Mouse (Mus musculus) intestine, embryonic 15.5 days (tissue): ENCODE results near the gene Slc4a7. TPM values are rescaled to one million over a fixed set of nuclear protein-coding genes. Genes with fewer than 3 reads are reported as not detected.
"Not testable (repeated sequence)": the region's sequence is repeated elsewhere in the genome, so short reads cannot be mapped to it uniquely, and the experiment has no call there.

Experiments used
- ATAC-seq: fragments of 200-750 bp; cut with Nextera tagmentation; 2 replicates; pipeline ENCODE4 v1.8.0; 2017; ENCODE audit warnings: moderate TSS enrichment, moderate library complexity
- H3K27ac ChIP-seq: fragments of 300-500 bp; sonication (generic); 2 replicates; pipeline ENCODE4 v1.5.1; 2015; ENCODE audit warnings: mild to moderate bottlenecking, inconsistent platforms
- H3K27me3 ChIP-seq: fragments of 300-500 bp; sonication (generic); replicated peaks from 2 replicates; pipeline ENCODE4 v1.6.1; 2015; ENCODE audit warnings: inconsistent platforms
- H3K36me3 ChIP-seq: fragments of 300-500 bp; sonication (generic); 2 replicates; pipeline ENCODE4 v1.6.1; 2015; ENCODE audit warnings: inconsistent platforms
- H3K4me1 ChIP-seq: fragments of 300-500 bp; sonication (generic); replicated peaks from 2 replicates; pipeline ENCODE4 v1.6.1; 2015; ENCODE audit warnings: inconsistent platforms
- H3K4me2 ChIP-seq: fragments of 300-500 bp; sonication (generic); replicated peaks from 2 replicates; pipeline ENCODE4 v1.6.1; 2015; ENCODE audit warnings: mild to moderate bottlenecking, inconsistent platforms
- H3K4me3 ChIP-seq: fragments of 300-500 bp; sonication (generic); replicated peaks from 2 replicates; pipeline ENCODE4 v1.5.1; 2015; ENCODE audit warnings: inconsistent platforms
- H3K9ac ChIP-seq: fragments of 300-500 bp; sonication (generic); 2 replicates; pipeline ENCODE4 v1.6.1; 2015; ENCODE audit warnings: inconsistent platforms
- H3K9me3 ChIP-seq: fragments of 300-500 bp; sonication (generic); 2 replicates; pipeline ENCODE4 v1.6.1; 2016; ENCODE audit warnings: inconsistent platforms
- WGBS: fragments of 180-500 bp; shearing (Covaris S2); methylation state at CpG from one replicate; pipeline ENCODE4 v1.1.7; 2015; 5-methylcytosine and 5-hydroxymethylcytosine counted together
- polyA plus RNA-seq: library from polyadenylated mRNA; unstranded; fragments of >200 nt; fragmentation: Nextera tagmentation; extraction: Ambion mirVana; gene quantifications from 2 replicates; pipeline ENCODE4 v1.2.1, GENCODE M21; 2015

Gene Slc4a7
- polyA plus RNA-seq, 1 experiment from 2014 or later = 19.7 TPM

DNA sequence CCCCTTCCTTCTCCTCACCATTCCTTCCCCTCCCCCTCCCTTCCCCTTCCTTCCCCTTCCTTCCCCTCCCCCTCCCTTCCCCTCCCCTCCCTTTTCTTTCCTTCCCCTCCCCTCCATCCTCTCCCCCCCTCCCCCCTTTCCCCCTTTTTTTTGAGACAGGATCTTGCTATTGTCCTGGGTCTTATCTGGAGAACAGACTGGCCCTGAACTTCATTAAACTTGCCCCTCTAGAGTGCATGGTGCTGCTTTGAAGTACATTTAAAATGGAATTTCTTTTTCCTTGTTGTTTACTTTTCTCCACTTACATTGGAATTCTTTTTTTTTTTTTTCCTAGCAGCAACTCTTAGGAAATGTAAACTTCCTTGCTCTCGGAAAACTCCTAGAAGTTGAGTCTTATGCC, 6.9 kb downstream of the Slc4a7 start:
- Histone ChIP-seq H3K9me3 (no peaks in the 10 kb centered on the region), H3K36me3 (no peaks in the 10 kb centered on the region), H3K27ac (no peak overlapping the region), H3K4me2 (no peak overlapping the region), H3K27me3 (no peaks in the 10 kb centered on the region), H3K4me3 (no peak overlapping the region), H3K9ac (no peak overlapping the region), H3K4me1 (no peaks in the 10 kb centered on the region; the same call in 1 of the 2 replicates)
- 64% methylated on average over 1 of the region's 1 CpGs for WGBS
- ATAC-seq = no peak

DNA sequence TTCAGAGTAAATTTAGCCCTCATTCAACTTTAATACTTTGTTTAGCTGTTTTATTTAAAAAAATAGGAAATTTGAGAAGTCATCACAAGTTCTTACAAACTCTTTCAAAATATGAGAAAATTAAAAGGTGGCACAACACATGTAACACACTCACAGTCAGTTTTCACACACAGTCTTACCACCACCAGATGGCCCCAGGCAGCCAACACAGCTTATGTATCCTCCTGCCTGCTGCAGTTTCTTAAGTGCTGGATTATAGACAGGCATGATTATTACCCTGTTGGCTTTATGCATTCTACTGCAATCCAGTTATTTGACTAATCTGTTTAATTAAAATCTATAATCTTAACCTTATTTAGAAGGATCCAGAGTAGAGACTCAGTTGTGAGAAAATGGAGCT, 12.1 kb downstream of the Slc4a7 start:
- no peaks in the 10 kb centered on the region for H3K27me3 ChIP-seq
- H3K27ac ChIP-seq = no peak overlapping the region
- no peak overlapping the region for H3K4me2 ChIP-seq
- no peaks in the 10 kb centered on the region for H3K4me1 ChIP-seq
- no peak overlapping the region for H3K9ac ChIP-seq
- no peak for ATAC-seq
- no peaks in the 10 kb centered on the region for H3K9me3 ChIP-seq
- no peak overlapping the region for H3K4me3 ChIP-seq
- H3K36me3 ChIP-seq = no peaks in the 10 kb centered on the region

DNA sequence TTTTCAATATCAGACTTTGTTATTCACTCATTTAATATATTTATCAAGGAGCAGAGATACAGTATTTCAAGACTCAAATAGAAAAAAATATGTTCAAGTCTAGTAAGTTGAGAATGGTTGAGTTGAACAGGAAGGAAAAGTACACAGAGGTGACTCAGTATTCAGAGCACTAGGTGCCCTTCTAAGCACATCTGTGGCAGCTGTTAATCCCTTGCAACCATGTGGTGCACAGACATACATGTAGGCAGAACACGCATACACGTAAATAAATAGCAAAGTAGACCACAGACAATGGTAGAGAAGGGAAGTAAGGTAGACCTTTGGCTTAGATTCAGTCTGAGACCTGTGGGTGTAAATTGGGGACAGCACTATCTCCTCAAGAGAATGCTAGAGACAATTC, 13.7 kb downstream of the Slc4a7 start:
- H3K4me1 ChIP-seq = no peaks in the 10 kb centered on the region
- no peaks in the 10 kb centered on the region for H3K9me3 ChIP-seq
- WGBS = 95% methylated on average over 2 of the region's 2 CpGs
- no peaks in the 10 kb centered on the region for H3K36me3 ChIP-seq
- H3K27ac ChIP-seq = no peak overlapping the region
- no peak overlapping the region for H3K4me2 ChIP-seq
- H3K27me3 ChIP-seq = no peaks in the 10 kb centered on the region
- ATAC-seq = no peak
- no peak overlapping the region for H3K9ac ChIP-seq
- no peak overlapping the region for H3K4me3 ChIP-seq

DNA sequence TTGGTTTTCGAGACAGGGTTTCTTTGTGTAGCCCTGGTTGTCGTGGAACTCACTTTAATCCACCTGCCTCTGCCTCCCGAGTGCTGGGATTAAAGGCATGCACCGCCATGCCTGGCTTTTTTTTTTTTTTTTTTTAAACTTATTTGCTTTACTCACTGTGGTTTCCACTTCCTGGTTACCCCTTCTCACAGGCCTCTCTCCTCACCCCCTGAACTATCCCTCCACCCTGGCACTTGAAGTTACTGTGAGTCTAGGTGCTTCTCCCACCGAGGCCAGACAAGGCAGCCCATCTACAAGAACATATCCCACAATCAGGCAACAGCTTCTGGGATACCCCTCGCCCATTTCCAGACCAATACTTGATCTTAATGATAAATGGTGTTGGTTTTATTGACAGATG, 14.8 kb downstream of the Slc4a7 start:
- Histone ChIP-seq H3K27me3 (no peaks in the 10 kb centered on the region), H3K4me1 (no peaks in the 10 kb centered on the region), H3K4me3 (no peak overlapping the region), H3K9me3 (no peaks in the 10 kb centered on the region), H3K4me2 (no peak overlapping the region), H3K27ac (no peak overlapping the region), H3K9ac (no peak overlapping the region), H3K36me3 (no peaks in the 10 kb centered on the region)
- ATAC-seq = no peak
- WGBS = 81% methylated on average over 6 of the region's 6 CpGs

DNA sequence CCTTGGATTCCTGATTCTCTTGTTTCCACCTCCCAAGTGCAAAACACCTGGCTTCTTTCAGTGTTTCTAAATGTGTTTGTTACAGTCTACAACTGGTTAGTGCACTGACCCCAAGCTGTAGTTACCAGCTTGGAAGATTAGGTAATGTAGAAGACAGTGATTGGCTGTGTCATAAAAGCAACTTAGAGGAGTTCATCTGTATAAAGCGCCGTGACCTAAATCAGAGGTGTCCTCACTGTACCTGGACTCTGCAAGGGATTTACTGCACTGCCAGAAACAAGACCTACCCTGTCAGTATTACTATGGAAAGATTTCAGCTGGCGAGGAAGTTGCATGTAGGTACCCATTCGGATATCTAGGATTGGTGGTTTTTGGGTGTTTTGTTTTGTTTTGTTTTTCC, 16.5 kb downstream of the Slc4a7 start:
- Histone ChIP-seq H3K4me3 (no peak overlapping the region), H3K27ac (no peak overlapping the region), H3K9me3 (no peaks in the 10 kb centered on the region), H3K27me3 (no peaks in the 10 kb centered on the region), H3K4me1 (no peaks in the 10 kb centered on the region), H3K9ac (no peak overlapping the region), H3K36me3 (no peaks in the 10 kb centered on the region), H3K4me2 (no peak overlapping the region)
- 85% methylated on average over 4 of the region's 4 CpGs for WGBS
- ATAC-seq = no peak

DNA sequence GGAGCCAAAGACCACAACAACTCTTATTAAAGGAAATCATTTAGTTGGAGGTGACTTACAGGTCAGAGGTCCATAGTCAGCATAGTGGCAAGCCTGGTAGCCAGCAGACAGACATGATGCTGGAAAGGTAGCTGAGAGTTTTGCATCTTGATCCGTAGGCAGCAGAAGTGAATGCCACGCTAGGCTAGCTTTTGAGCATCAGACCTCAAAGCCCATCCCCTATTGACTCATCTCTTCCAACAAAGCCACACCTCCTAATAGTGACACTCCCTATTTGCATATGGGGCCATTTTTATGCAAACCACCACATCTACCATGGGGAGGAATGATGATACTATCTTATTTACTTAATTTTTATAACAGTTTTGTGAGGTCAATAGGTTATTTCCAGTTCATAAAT, 79.1 kb downstream of the Slc4a7 start:
- no peak overlapping the region for H3K27ac ChIP-seq
- H3K4me2 ChIP-seq = no peak overlapping the region
- 93% methylated on average over 2 of the region's 2 CpGs for WGBS
- no peaks in the 10 kb centered on the region for H3K4me1 ChIP-seq
- peaks cover 10% of the 10 kb centered on the region for H3K36me3 ChIP-seq
- no peaks in the 10 kb centered on the region for H3K27me3 ChIP-seq
- no peak for ATAC-seq
- H3K9me3 ChIP-seq = no peaks in the 10 kb centered on the region
- H3K9ac ChIP-seq = no peak overlapping the region
- no peak overlapping the region for H3K4me3 ChIP-seq

DNA sequence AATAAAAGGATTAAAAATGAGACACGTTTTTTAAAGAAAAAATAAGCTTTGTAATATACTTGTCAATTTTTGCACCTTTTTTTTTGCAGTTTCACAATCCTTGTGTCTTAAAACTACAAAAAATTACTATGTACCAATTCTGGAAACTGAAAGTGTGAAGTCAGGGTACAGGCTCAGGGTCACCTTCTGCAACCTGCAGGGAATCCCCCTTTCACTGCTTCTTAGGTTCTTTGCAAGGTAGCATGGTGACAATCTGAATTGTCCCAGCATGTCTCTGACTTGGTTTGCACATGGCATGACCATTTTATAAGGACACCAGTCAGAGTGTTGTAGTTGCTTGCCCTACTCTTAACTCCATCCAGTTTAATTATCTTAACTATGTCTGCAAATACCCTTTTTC, 82.1 kb downstream of the Slc4a7 start:
- H3K4me1 ChIP-seq = no peaks in the 10 kb centered on the region
- H3K9ac ChIP-seq = no peak overlapping the region
- no peak overlapping the region for H3K4me3 ChIP-seq
- H3K36me3 ChIP-seq = peaks cover 15% of the 10 kb centered on the region
- no peaks in the 10 kb centered on the region for H3K9me3 ChIP-seq
- H3K27me3 ChIP-seq = no peaks in the 10 kb centered on the region
- H3K27ac ChIP-seq = no peak overlapping the region
- 91% methylated on average over 1 of the region's 1 CpGs for WGBS
- ATAC-seq = no peak
- no peak overlapping the region for H3K4me2 ChIP-seq

DNA sequence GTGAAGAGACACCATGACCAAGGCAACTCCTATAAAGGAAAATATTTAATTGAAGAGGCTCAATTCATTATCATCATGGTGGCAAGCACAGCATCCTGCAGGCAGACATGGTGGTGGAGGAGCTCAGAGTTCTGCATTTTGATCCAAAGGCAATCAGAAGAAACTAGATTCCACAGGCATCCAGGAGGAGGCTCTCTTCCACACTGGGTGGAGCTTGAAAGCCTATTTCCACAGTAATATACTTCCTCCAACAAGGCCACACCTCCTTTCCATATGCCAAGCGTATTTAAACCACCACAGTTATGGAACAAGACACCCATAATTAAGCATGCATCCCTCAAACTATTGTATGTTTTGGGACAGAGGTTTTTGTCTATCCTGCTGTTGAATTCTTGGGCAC, 84.9 kb downstream of the Slc4a7 start:
- Histone ChIP-seq H3K4me3 (no peak overlapping the region), H3K27me3 (no peaks in the 10 kb centered on the region), H3K27ac (no peak overlapping the region), H3K9me3 (no peaks in the 10 kb centered on the region), H3K9ac (no peak overlapping the region), H3K4me1 (no peaks in the 10 kb centered on the region), H3K4me2 (no peak overlapping the region), H3K36me3 (peaks cover 8% of the 10 kb centered on the region)
- whole genome bisulfite sequencing = 93% methylated on average over 1 of the region's 1 CpGs
- no peak for ATAC-seq

DNA sequence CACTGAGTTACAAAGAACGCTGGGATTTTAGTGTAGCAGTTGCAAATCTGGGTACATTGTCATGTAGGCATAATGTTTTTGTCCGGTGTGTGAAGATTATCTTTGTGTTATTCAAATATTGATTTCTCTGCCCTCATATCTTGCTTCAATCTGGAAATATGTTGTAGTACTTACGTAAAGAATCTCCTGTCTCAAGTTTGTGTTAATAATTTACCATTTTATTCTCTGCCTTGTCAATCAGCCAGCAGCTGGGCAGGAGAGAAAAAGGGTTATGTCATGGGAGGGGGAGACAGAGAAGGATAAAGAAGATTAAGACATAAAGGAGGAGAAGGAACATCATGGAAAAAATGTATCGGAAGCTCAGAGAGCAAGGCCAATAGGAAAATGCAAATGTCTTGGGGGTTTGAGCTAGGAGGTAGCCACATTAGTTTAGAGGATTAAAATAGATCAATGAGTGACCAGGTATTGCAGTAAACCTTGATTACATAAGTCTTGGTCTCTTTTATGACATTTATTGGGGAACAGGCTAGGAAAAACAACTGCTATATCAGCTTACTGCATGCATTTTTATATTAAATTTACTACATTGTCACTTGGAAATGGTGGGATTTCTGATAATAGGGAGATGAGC, 87.9 kb downstream of the Slc4a7 start:
- Histone ChIP-seq H3K4me2 (no peak overlapping the region), H3K4me1 (no peaks in the 10 kb centered on the region), H3K27me3 (no peaks in the 10 kb centered on the region), H3K36me3 (peaks cover 8% of the 10 kb centered on the region), H3K27ac (no peak overlapping the region), H3K4me3 (no peak overlapping the region), H3K9ac (no peak overlapping the region), H3K9me3 (no peaks in the 10 kb centered on the region)
- ATAC-seq = no peak; the same call in 1 of the 2 replicates
- WGBS = 78% methylated on average over 4 of the region's 4 CpGs

DNA sequence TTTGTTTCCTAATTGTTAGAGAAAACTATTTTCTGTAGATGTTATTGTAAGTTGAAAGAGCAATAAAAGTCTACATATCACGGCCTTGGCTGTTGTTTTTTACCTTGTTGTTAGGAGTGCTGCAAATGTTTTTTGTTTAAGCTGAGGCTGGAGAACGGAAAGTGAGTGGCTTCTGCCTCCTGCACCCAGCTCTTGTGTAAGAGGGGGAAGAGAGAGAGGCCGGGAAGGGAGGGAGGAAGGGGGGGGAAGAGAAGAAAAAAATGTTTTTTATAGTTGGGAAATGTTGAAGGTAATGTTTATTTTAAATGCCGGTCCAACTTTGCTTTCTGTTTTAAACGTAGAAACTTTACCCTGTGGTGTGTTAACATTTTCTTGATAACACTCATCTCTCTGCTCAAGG, 97.8 kb downstream of the Slc4a7 start:
- no peak overlapping the region for H3K4me3 ChIP-seq
- no peak overlapping the region for H3K27ac ChIP-seq
- 0 out of 2 replicates have a peak, but pooled peaks cover 5% of the 10 kb centered on the region for H3K4me1 ChIP-seq
- no peak overlapping the region for H3K4me2 ChIP-seq
- no peak overlapping the region for H3K9ac ChIP-seq
- no peak for ATAC-seq
- no peaks in the 10 kb centered on the region for H3K9me3 ChIP-seq
- no peaks in the 10 kb centered on the region for H3K27me3 ChIP-seq
- no peaks in the 10 kb centered on the region for H3K36me3 ChIP-seq
- 64% methylated on average over 5 of the region's 5 CpGs for WGBS

DNA sequence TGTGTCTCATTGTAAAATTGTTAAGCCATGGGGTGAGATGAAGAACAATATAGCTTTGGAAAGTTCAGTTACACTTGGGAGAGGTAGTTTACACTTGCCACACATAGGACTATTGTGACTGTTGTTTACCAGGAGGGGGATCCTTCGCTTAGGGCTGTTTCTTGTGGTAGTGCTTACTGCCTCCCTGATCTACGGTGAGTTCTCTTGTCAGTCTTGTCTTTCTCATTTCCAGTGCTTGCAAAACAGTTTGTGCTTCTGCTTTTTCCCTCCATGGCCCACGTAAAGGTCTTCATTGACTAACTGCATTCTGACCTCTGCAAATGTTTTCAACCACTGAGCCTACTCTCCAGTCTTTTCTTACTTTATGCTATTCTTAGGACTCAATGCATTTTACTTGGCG, 98.3 kb downstream of the Slc4a7 start:
- no peaks in the 10 kb centered on the region for H3K27me3 ChIP-seq
- ATAC-seq = no peak
- H3K4me1 ChIP-seq = 0 out of 2 replicates have a peak, but pooled peaks cover 5% of the 10 kb centered on the region
- no peak overlapping the region for H3K27ac ChIP-seq
- H3K4me3 ChIP-seq = no peak overlapping the region
- no peaks in the 10 kb centered on the region for H3K36me3 ChIP-seq
- H3K9ac ChIP-seq = no peak overlapping the region
- no peak overlapping the region for H3K4me2 ChIP-seq
- WGBS = 91% methylated on average over 4 of the region's 4 CpGs
- no peaks in the 10 kb centered on the region for H3K9me3 ChIP-seq

DNA sequence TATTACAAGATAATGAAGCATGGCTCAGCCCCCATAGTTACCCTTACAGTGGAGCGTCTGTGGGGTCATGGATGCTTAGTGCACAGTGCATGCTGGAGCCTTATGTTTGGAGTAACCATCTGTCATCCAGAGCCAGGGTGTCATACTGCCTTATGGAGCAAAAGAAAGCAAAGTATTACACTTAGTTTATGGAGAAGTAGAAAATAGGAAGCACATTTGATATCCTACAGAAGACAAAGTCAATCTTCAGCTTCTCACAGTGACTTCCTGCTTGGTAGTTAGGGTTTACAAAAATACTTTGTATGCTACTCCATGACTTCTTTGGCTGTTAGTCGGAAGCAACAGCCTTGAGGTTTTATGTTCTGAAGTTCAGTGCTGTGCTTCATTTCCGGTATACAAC, 98.7 kb downstream of the Slc4a7 start:
- Histone ChIP-seq H3K9ac (no peak overlapping the region), H3K27me3 (no peaks in the 10 kb centered on the region), H3K4me3 (no peak overlapping the region), H3K4me1 (0 out of 2 replicates have a peak, but pooled peaks cover 5% of the 10 kb centered on the region), H3K27ac (no peak overlapping the region), H3K4me2 (no peak overlapping the region), H3K9me3 (no peaks in the 10 kb centered on the region), H3K36me3 (no peaks in the 10 kb centered on the region)
- no peak for ATAC-seq
- 94% methylated on average over 3 of the region's 3 CpGs for WGBS

DNA sequence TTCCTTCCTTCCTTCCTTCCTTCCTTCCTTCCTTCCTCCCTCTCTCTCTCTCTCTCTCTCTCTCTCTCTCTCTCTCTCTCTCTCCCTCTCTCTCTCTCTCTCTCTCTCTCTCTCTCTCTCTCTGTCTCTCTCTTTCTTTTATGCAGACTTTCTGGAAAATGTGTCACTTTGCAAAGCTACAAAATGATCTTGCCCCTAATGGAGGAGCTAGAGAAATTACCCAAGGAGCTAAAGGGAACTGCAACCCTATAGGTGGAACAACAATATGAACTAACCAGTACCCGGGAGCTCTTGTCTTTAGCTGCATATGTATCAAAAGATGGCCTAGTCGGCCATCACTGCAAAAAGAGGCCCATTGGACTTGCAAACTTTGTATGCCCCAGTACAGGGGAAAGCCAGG, 101.0 kb downstream of the Slc4a7 start, which contains the start of gene Nek10:
Gene Nek10 (plus strand): TSS at position 301 of the 400 bp plus-strand sequence.
- 77% methylated on average over 1 of the region's 2 CpGs for WGBS
- not testable (repeated sequence) for H3K4me1 ChIP-seq, H3K4me2 ChIP-seq, H3K9me3 ChIP-seq, H3K27ac ChIP-seq, H3K9ac ChIP-seq, H3K4me3 ChIP-seq, H3K27me3 ChIP-seq, ATAC-seq, H3K36me3 ChIP-seq
